Mouse (Mus musculus): ENCODE data around the gene Mogat1.
"Not testable (repeated sequence)": the region's sequence is repeated elsewhere in the genome, so short reads cannot be mapped to it uniquely, and the experiment has no call there.

Gene Mogat1

GRCm38 (mm10) chr1:78536310-78537164 is 25.7 kb downstream of the Mogat1 start:
- DNase-seq (ENCODE audit: low read depth, low spot score): peak; percentile 18

- DNase-seq (ENCODE audit: low read depth, low spot score): no peak
Measured at GRCm38 (mm10) chr1:78537494-78538010, 26.8 kb downstream of the Mogat1 start.

GRCm38 (mm10) chr1:78538396-78538795 is 27.6 kb downstream of the Mogat1 start:
- no peak for DNase-seq (ENCODE audit: low read depth, low spot score)

GRCm38 (mm10) chr1:78539166-78539565 is 28.4 kb downstream of the Mogat1 start:
- no peak for DNase-seq (ENCODE audit: low read depth, low spot score)

GRCm38 (mm10) chr1:78543631-78544030 is 32.8 kb downstream of the Mogat1 start:
- not testable (repeated sequence) for DNase-seq (ENCODE audit: low read depth, low spot score)

GRCm38 (mm10) chr1:78546258-78546657 is 35.5 kb downstream of the Mogat1 start:
- no peak for DNase-seq (ENCODE audit: low read depth, low spot score)

GRCm38 (mm10) chr1:78548961-78549360 is 38.2 kb downstream of the Mogat1 start:
- DNase-seq (ENCODE audit: low read depth, low spot score): no peak

GRCm38 (mm10) chr1:78554012-78554666 is 43.3 kb downstream of the Mogat1 start:
- no peak for DNase-seq (ENCODE audit: low read depth, low spot score)

- DNase-seq (ENCODE audit: low read depth, low spot score): no peak
Measured at GRCm38 (mm10) chr1:78566963-78567362, 56.2 kb downstream of the Mogat1 start.

- no peak for DNase-seq (ENCODE audit: low read depth, low spot score)
Measured at GRCm38 (mm10) chr1:78567421-78567820, 56.6 kb downstream of the Mogat1 start.

- no peak for DNase-seq (ENCODE audit: low read depth, low spot score)
Measured at GRCm38 (mm10) chr1:78567834-78568507, 57.2 kb downstream of the Mogat1 start.

GRCm38 (mm10) chr1:78569617-78570016 is 58.8 kb downstream of the Mogat1 start:
- no peak for DNase-seq (ENCODE audit: low read depth, low spot score)

GRCm38 (mm10) chr1:78585080-78585479 is 74.3 kb downstream of the Mogat1 start:
- no peak for DNase-seq (ENCODE audit: low read depth, low spot score)

GRCm38 (mm10) chr1:78586986-78587385 is 76.2 kb downstream of the Mogat1 start:
- no peak for DNase-seq (ENCODE audit: low read depth, low spot score)

All from WW6 (cell line).